Mouse (Mus musculus) lung, postnatal 36 days (tissue): ENCODE results near the gene Mdm2.
"Not testable (repeated sequence)": the region's sequence is repeated elsewhere in the genome, so short reads cannot be mapped to it uniquely, and the experiment has no call there.

Experiments used
- DNase-seq: peaks from one replicate; pipeline ENCODE4 v3.0.0; 2022; ENCODE audit warnings: mixed read lengths

Gene Mdm2

DNA sequence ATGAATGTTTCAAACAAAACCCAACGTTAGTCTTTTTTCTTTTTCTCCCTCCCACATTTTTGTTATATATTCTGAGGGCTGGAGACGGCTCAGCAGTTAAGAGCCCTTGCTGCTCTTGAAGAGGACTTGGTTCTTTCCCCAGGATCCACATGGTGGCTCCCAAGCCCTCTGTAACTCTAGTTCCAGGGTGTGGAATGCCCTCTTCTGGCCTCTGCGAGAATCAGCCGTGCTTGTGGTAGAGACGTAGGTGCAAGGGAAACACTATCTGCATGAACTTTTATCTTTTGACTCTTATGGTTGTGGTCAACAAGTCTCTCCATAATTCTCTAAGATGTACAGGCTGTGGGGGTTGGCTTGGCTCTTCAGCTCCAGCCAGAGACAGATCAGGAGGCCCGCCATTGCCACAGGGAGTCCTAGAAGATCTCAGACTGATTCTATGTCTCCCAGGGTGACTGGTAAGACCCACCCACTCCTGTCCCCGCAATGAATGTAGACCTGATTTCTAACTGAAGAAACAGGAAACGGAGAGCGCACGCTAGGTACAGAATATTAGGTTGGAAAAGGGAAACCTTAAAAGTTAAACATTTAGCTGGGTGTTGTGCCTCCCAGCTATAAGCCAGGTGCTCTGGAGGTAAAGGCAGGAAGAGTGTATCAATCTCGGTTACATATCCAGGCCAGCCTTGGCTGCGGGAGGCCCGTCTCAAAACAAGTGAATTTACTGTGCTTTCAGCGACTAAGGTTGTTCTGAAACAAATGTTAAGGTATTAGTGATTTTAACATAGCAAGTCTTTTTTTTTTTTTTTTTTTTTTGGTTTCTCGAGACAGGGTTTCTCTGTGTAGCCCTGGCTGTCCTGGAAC is 20.9 kb upstream of the Mdm2 start:
- peak; percentile 88 for DNase-seq

DNA sequence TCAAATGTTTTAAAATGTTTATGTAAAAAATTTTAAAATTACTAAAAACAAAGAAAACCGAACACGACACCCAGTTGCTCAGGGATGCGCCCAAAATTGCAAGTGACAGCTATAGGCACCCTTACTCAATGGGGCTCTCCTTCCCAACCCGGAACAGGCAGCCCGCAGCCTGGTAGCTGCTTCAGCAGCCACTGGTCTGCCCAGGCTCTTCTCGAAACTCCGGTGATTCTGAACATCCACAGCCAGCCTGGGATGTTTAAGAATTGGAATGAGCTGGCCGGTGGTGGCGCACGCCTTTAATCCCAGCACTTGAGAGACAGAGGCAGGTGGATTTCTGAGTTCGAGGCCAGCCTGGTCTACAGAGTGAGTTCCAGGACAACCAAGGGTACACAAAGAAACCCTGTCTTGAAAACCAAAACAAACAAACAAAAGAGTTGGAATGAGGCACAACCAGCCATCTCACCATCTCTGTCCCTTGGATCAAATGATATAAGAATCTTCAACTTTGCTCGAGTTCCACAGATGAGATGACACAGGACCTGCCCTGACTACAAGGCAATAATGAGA is 20.2 kb upstream of the Mdm2 start:
- no peak for DNase-seq

DNA sequence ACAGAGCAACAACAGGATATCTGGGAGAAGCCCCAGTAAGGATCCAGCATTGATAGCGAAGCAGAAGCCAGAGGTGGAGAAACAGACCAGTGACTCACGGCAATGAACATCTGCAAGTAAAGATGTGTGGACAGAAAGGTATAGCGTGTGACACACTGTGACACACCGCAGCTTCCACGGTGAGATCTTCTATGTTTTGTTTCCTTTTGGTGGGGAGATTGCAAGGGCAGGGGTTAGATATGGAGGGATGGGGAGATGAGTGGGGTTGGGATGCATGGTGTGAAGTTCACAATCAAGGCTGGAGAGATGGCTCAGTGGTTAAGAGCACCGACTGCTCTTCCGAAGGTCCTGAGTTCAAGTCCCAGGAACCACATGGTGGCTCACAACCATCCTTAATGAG is 19.6 kb upstream of the Mdm2 start:
- no peak for DNase-seq

DNA sequence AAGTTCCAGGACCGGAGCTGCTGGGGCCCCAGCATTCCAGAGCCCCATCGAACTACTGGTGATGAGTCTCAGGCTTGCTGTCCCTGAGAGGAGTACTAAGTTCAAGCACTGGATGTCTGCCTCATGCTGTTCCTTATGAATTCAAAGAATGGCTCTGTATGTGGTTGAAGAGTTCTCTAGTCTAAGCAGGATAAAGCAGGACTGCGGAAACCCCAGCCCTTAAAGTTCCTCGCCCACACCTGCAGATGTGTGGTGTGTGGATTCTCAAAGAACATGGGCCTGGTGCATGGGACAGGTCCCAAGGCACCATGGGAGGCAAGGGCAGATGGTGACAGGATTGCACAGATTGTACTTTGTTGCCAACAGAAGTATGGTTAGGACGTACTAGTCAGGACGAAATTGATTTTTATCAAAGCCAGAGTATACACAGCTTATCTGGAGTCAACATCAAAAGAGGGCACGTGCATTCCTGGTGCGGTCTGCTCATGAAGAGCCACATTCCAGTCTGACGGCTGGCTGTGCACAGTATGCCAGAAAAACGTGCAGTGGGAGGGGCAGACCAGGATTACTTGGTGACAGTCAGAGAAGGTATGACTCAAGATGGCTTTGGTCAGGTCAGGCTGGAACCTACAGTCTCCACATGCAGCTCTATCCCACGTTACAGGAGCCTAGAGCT is 18.7 kb upstream of the Mdm2 start:
- peak; percentile 80 for DNase-seq

DNA sequence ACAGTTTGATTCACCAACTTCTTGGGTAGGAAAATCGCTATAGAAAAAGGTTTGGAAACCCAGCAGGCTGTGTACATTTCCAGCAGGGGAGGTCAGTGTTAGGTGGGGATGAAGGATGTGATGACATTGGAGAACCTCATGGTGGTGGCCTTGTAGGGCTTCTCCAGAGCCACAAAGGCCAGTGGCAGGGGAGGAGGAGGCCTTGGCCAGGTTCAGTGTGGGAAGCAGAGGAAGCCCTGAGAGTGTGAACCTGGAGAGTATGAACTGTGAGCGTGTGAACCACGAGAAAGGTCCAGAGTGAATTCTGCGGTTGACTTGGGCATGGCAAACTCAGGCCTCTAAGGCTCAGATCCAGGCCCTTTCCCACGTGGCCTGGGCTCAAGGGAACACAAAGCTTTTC is 18.0 kb upstream of the Mdm2 start:
- DNase-seq: no peak

DNA sequence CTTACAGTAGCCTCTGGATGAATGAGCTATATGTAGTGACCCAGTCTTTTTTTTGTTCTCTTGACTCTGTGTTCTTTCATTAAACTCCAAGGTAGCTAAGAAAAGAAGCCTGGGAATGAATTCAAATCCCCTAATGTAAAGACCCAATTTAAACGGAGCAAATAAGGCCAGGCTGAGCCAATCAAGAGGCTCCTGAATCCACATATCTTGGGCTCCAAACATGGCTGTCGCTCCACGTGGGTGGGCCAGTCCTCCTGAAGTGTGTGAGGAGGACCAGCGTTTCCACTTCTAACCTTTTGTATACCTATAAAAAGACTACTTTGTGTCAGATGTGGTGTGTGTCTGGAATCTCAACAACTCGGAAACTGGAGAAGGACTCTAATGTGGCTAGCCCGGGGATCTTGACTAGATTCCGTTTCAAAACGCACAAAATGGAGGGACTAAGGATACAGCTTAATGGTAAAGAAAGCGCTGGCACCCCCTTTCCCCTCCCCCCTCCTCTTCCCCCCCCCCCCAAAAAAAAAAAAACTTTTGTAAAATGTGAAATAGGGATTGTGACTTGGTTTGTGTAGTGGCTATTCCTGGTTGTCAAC is 17.1 kb upstream of the Mdm2 start:
- no peak for DNase-seq

DNA sequence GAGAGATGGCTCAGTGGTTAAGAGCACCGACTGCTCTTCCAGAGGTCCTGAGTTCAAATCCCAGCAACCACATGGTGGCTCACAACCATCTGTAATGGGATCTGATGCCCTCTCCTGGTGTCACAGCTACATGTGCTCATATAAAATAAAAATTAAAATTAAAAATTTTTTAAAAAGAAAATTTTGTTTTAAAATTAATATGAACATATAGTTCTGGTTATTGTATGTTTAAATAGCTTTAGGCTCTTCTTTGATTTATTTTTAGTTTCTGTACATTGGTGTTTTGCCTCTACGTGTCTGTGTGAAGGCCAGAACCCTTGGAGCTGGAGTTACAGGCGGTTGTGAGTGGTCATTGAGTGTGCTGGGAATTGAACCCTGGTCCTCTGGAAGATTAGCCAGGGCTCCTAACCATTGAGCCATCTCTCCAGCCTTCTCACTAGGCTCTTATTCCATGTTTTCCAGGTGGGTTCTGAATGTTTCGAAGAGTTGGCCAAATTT is 16.4 kb upstream of the Mdm2 start:
- DNase-seq: no peak

DNA sequence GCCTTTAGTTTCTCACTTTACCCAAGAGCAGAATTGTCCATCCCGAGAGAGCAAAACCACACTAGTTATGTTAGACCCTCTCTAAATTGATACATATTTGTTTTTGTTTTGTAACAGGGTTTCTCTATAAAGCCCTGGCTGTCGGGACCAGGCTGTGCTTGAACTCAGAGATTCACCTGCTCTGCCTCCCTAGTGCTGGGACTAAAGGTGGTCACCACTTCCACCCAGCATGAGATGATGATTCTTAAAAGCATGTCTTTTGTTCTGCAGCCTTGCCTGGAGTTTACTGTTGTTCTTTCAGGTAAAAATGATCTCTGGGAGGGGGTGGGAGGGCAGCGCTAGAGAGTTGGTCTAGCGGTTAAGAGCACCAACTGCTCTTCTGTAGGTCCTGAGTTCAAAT is 15.8 kb upstream of the Mdm2 start:
- DNase-seq: no peak

DNA sequence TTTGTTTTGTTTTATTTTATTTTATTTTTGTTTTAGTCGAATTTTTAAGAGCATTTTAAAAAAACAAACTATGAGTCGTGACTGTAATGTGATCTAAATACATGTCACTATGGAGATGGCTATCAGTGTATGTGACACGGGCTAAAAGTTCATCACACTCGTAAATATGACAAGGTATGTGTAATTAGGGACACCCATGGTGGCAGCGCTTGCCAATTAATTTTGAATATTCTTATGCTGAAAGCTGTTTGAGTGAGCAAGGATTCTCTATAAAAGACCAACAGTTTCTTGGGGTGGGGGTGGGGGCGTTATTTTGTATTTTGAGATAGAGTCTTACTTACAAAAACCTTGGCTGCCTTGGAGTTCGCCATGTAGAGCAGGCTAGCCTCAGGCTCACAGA is 15.1 kb upstream of the Mdm2 start:
- no peak for DNase-seq

DNA sequence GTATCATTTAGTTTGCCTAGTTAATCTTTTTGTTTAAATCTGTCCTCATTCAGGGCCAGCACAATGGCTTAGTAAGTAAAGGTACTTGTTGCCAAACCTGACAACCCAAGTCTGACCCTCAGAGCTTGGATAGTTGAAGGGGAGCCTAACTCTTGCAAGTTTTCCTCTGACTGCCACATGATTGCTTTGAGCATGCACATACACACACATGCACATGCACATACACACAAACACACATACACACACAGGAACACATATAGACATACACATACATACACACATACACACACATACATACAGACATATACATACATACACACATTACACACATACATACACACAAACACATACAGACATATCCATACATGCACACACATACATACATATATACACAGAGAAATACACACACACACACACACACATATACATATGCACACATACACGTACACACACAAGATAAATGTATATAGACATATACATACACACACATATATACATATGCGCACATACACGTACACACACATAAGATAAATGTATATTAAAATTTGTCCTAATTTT is 14.3 kb upstream of the Mdm2 start:
- no peak for DNase-seq

DNA sequence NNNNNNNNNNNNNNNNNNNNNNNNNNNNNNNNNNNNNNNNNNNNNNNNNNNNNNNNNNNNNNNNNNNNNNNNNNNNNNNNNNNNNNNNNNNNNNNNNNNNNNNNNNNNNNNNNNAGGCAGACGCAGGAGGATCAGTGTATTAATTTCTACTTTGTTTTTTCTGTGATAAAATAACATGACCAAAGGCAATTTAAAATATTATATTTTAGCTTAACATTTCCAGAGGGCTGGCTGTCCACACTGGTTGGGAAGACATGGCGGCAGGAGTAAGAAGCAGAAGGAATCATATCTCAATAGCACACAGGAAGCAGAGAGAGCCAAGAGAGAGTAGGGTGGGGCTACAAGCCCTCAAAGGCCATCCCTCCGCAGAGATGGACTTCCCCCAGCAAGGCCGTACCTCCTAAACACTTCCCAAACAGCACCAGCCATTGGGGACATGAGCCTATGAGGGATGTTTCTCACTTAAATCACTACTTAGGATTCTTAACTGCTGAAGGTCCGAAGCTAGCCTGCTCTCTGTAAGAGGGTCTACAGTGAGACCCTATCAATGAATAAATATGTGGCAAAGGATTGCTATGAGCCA is 13.7 kb upstream of the Mdm2 start:
- DNase-seq: no peak

DNA sequence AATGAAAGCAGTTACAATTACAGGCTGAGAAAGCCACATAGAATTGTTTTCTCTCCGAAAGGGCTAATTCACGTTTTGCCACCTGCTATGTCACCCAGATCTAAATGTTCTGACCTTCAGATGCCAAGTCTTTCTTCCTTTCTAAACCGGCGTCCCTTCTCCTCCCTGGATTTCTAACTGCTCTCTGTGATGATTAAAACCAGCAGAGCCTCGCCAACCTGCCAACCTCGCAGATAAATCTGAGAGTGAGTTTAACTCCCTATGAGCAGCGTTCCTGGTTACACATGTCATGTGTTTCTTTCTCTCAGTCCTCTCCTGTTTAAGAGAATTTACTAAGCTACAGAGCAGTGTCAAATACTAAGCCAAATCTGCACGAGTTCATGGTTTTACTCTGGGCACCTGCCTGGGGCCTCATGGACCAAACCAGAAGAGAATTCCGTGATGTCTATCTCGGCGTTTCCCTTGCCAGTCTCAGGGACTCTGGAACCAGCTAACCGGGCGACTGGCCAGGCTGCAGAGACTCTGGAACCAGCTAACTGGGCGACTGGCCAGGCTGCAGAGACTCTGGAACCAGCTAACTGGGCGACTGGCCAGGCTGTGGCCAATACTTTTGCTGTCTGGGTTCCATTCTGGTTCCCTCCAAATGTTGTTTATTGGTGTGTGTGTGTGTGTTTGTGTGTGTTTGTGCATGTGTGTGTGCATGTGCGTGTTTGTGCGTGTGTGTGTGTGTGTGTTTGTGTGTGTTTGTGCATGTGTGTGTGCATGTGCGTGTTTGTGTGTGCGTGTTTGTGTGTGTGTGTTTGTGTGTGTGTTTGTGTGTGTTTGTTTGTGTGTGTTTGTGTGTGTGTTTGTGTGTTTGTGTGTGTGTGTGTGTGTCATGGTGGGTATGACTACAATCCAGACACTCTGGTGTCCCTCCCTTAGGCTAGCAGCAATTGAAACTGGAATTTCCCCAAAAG is 7.9 kb upstream of the Mdm2 start:
- DNase-seq: peak; percentile 37

DNA sequence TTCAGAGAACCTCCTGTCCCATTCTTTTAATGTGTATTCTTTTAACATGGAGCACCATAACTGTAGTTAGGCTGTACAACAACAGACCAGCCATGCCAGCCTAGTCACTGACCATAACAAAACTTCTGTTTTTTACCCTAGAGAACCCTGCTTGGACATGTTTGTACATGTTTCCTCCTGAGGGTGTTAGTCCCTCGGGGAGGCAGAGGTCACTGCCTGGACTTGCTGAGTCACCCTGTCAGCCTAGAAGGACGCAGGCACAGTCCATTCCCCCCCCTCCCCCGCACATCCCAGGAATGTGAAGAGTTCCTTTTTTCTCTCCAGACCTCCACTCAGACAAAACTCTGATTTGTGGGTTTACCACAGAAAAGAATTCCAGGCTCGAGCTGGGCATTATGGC is 7.0 kb upstream of the Mdm2 start:
- DNase-seq: peak; percentile 73

DNA sequence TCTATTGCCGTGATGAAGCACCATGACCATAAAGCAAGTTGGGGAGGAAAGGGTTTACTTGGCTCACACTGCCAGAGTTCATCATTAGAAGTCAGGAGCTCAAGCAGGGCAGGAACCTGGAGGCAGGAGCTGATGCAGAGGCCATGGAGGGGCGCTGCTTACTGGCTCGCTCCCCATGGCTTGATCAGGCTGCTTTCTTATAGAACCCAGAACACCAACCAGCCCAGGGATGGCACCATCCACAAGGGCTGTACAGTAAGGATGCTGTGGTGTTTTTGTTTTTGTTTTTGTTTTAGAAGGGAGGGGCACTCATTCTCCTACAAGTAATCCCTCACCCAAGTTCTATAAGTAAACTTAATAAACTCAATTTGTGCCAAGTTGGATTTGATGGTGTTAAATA is 6.1 kb upstream of the Mdm2 start:
- no peak for DNase-seq

DNA sequence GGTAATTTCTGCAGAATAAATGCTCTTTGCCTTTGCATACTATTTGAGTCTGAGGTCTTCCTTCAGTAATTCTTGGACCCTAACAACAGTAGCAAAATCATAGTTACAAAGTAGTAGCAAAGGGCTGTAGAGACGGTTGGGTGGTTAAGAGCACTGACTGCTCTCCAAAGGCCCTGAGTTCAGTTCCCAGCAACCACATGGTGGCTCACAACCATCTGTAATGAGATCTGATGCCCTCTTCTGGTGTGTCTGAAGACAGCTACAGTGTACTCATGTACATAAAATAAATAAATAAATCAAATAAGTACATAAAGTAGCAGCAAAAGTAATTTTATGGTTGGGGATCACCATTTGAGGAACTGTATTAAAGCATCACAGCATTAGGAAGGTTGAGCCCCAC is 5.1 kb upstream of the Mdm2 start:
- DNase-seq: not testable (repeated sequence)

DNA sequence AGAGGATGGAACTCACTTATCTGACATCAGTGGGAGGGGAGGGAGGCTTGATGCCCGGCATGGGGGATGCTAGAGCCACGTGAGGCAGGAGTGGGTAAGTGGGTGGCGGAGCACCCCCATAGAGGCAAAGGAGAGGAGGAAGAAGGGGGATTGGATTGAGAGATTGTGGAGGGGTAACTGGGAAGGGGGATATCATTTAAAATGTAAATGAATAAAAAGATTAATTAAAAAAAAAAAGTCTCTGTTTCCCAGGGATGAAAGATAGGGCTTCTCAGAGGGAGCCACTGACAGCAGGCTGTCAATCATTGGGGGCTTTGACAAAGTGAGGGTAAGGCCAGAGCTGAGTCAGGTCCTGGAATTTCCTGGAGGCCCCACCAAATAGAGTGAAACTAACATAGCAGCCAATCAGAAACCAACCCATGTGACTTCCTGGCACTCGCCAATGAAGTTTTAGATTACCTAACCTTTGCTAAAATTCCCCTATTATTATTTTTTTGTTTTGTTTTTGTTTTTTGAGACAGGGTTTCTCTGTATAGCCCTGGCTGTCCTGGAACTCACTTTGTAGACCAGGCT is 4.5 kb upstream of the Mdm2 start:
- DNase-seq: no peak

DNA sequence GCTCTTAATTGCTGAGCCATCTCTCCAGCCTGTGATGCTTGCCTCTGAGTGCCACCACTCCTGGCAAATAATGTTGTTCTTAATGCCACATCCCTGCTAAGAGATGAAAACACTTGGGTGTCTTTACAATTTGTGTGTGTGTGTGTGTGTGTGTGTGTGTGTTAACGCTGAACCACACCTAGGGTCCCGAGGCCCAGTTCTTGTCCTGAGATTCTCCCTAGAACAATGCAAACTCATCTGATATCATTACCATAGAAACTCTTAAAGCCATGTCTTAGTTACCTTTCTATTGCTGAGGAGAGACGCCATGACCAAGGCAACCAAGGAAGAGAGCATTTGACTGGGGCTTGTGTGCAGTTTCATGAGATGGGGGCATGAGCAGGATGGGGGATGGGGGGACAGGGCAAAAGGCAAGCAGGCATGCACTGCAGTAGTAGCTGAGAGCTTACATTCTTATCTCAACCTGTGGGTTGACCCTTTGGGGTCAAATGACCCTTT is 3.5 kb upstream of the Mdm2 start:
- DNase-seq: no peak

DNA sequence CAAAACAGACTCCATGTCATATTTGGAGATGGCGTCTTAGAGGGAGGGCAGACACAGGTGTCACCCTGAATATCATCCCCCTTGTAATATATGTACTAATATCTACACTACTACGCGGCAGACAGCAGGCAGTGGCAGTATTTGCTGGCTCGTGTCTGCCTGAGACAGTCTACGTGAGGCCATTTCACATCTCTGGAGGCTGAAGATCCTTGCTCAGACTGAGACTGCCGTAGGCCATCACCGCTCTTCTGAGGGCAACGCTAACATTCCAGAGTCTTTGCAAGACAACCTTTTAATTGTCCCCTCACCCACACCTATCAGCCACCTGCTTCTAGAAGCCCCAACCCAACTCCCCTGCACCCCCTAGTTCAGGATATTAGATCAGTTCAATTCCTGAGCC is 2.9 kb upstream of the Mdm2 start:
- DNase-seq: no peak

DNA sequence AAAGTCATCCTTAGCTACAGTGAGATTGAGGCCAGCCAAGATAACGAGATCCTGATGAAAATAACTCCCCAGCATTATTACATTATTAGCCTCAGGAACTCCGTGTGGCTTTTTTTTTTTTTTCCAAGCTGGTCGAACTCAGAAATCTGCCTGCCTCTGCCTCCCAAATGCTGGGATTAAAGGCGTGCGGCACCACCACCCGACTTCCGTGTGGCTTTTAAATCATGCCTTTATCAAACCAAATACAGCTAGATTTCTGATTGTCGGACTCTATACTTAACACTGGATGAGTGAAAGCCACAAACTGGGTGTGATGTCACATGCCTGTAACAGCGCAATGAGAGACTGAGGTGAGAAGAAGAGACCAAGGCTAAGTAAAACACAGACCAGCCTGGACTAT is 2.3 kb upstream of the Mdm2 start:
- DNase-seq: no peak

DNA sequence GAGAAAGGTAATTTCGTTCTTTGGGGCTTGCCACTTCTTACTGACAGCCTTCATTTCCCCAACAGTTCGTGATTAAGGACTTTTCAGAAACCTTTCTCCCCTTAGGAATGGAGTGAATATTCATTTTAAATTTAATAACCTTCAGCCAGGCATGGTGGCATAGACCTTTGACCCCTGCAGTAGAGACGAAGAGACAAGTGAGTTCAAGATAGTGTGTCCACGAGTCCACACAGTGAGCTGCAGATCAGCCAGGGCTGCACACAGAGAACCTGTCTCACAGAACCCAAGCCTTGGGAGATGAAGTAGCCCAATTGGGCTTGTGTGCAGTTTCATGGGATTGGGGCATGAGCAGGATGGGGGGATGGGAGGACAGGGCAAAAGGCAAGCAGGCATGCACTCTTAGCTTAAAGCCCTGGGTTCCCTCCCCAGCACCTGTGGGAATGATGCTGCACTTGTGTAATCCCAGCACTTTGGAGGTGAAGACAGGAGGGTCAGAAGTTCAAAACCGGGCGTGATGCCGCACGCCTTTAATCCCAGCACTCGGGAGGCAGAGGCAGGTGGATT is 1.7 kb upstream of the Mdm2 start:
- no peak for DNase-seq

DNA sequence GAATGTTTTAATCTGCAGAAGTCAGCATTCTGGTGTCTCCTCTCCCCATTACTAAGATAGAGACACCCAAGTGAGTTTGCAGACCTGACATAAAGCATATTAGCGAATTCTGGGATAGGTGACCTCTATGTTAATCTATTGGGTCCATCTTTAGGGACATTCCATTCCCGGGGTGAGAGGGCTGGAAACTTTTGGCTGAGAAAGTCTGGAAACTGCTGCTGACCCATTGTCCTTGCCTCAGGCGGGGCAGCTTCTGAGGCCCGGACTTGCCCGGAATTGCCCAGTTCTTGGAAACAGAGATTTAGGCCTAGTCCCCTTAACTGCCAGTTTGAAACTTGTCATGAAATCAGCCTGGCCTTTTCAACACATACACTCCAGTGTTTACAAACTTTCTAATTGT is 850 bp upstream of the Mdm2 start:
- no peak for DNase-seq
